Mouse (Mus musculus) cerebellum, postnatal 36 days (tissue): ENCODE measurements at regions not wholly inside any gene's neighbourhood (a gene's known extent, or its start where the extent isn't known, plus 50 kb on each side); places are given as distances from the start of the nearest gene placed in this dataset.
"Not testable (repeated sequence)": the region's sequence is repeated elsewhere in the genome, so short reads cannot be mapped to it uniquely, and the experiment has no call there.

Experiments
- DNase-seq, 2 experiments: peaks; one replicate each; pipeline ENCODE4 v3.0.0; 2021 to 2022; ENCODE audit warnings: mixed read lengths in 2 of 2

- DNase-seq: peak; percentile 24 to 25
Measured at GRCm38 (mm10) chr17:81319605-81320004, 122.0 kb upstream of the Gm11096 start.

- peak; percentile 15 to 27 for DNase-seq
Measured at GRCm38 (mm10) chr17:81316655-81317054, 124.9 kb upstream of the Gm11096 start.

GRCm38 (mm10) chr17:81305880-81306279 lies 135.7 kb upstream of the Gm11096 start:
- no peak for DNase-seq

GRCm38 (mm10) chr17:81304574-81304973 lies 137.0 kb upstream of the Gm11096 start:
- no peak for DNase-seq

GRCm38 (mm10) chr17:81302490-81302889 lies 139.1 kb upstream of the Gm11096 start:
- DNase-seq: no peak

- no peak for DNase-seq
Measured at GRCm38 (mm10) chr17:81291829-81292228, 149.7 kb upstream of the Gm11096 start.

GRCm38 (mm10) chr17:81282543-81282942 lies 159.0 kb upstream of the Gm11096 start:
- DNase-seq: no peak

GRCm38 (mm10) chr17:81270235-81270634 lies 171.3 kb upstream of the Gm11096 start:
- no peak for DNase-seq

GRCm38 (mm10) chr17:81261957-81262356 lies 179.6 kb upstream of the Gm11096 start:
- DNase-seq: no peak

- DNase-seq: no peak
Measured at GRCm38 (mm10) chr17:81260036-81260435, 181.5 kb upstream of the Gm11096 start.

GRCm38 (mm10) chr17:81256106-81256505 lies 185.5 kb upstream of the Gm11096 start:
- no peak for DNase-seq

GRCm38 (mm10) chr17:81250748-81251147 lies 185.9 kb upstream of the Thumpd2 start:
- peak; percentile 63 to 74 for DNase-seq

GRCm38 (mm10) chr17:81246156-81246555 lies 181.3 kb upstream of the Thumpd2 start:
- no peak for DNase-seq

GRCm38 (mm10) chr17:81231771-81232170 lies 166.9 kb upstream of the Thumpd2 start:
- not testable (repeated sequence) for DNase-seq

- no peak for DNase-seq
Measured at GRCm38 (mm10) chr17:81225281-81225680, 160.4 kb upstream of the Thumpd2 start.

- DNase-seq: no peak
Measured at GRCm38 (mm10) chr17:81221436-81221835, 156.6 kb upstream of the Thumpd2 start.

GRCm38 (mm10) chr17:81214844-81215243 lies 150.0 kb upstream of the Thumpd2 start:
- no peak for DNase-seq

- DNase-seq: no peak
Measured at GRCm38 (mm10) chr17:81212043-81212442, 147.2 kb upstream of the Thumpd2 start.

GRCm38 (mm10) chr17:81210389-81210788 lies 145.5 kb upstream of the Thumpd2 start:
- no peak for DNase-seq

GRCm38 (mm10) chr17:81209323-81209722 lies 144.4 kb upstream of the Thumpd2 start:
- no peak for DNase-seq

GRCm38 (mm10) chr17:81201052-81201451 lies 136.2 kb upstream of the Thumpd2 start:
- no peak for DNase-seq

- no peak for DNase-seq
Measured at GRCm38 (mm10) chr17:81194006-81194405, 129.1 kb upstream of the Thumpd2 start.

GRCm38 (mm10) chr17:81193230-81193871 lies 128.5 kb upstream of the Thumpd2 start:
- peak; percentile 69 to 78 for DNase-seq

- DNase-seq: peak; percentile 38 to 41
Measured at GRCm38 (mm10) chr17:81189996-81190395, 125.1 kb upstream of the Thumpd2 start.

- DNase-seq: no peak
Measured at GRCm38 (mm10) chr17:81185685-81186084, 120.8 kb upstream of the Thumpd2 start.
